In the genomic region with DNA sequence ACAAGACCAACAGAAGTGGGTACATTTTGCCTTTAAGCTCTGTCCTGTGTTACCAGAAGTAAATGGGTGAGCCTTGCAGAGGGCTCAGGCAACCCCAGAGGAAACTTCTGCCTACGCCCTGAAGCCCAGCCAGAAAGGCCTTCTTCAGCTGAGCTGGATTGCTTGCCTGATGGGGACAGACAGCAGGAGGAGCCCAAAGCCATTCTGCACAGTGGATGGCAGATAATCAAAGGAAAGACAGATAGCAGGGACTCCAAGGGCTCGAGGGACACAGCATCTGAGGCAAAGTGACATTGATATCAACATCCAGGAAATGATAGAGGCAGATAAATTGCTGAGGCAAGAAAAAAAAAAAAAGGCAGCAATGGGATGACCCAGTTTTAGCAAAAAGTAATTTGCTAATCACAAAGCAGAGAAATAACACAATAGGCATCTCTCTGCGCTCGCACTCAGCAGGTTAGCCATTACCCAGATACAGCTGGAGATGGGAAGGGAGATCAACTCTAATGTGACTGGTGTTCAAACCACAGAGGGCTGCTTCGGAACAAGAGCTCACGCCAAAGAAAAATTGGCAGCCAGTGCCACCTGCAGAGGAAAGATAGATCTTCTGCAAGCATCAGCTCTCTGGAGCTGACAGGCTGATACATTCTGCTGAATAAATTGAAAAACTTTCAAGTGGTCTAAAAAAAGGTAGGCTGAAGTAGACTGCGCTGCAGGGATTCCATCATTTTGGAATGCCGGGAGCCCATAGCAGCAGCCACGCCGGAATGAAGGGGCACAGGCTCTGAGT, we compare ENCODE assay signal across 9 mouse cellular contexts.
DNase-seq lines count a peak whose midpoint lies in the region; ATAC-seq and TF ChIP-seq lines count a peak whose summit lies in the region.
"Had no signal": no experiment of that assay in that cellular context is flagged by ENCODE, and none has a peak within 500 bp of the region (broad histone marks: within the 10 kb centered on the region; RNA-seq: fewer than 3 reads in every experiment).

No protein-coding gene starts in this region.

- WGBS in midbrain, embryonic 12.5 days: 69% methylated on average over 10 of the region's 10 CpGs
- WGBS in midbrain, embryonic 11.5 days: 77% methylated on average over 10 of the region's 10 CpGs
- WGBS in thymus, adult 2 months: 80% methylated on average over 10 of the region's 10 CpGs

- no peak for TF ChIP-seq POLR2A in thymus, adult 2 months (IDR thresholded peaks at IDR 0.05; ENCODE audit: control insufficient read depth, extremely low read depth, insufficient read depth, low read length, poor library complexity)

- no peaks in the 10 kb centered on the region for H3K27me3 ChIP-seq in midbrain, embryonic 12.5 days
- no peaks in the 10 kb centered on the region for H3K27me3 ChIP-seq in midbrain, embryonic 11.5 days (ENCODE audit: control insufficient read depth, insufficient read depth, low read length)
- no peaks in the 10 kb centered on the region for H3K27me3 ChIP-seq in thymus, adult 2 months (ENCODE audit: control insufficient read depth, insufficient read depth, low read length)
- H3K27me3 ChIP-seq: lung, embryonic 15.5 days had no signal

- intact Hi-C loops in left cerebral cortex, postnatal 10 days (cut with DNase I): no loop called here

- no peak overlapping the region for H3K4me3 ChIP-seq in midbrain, embryonic 12.5 days
- no peak overlapping the region for H3K4me3 ChIP-seq in midbrain, embryonic 11.5 days (ENCODE audit: low read depth, low read length)
- H3K4me3 ChIP-seq in thymus, adult 2 months (ENCODE audit: control insufficient read depth, insufficient read depth, low read length): no peak overlapping the region
- H3K4me3 ChIP-seq: lung, embryonic 15.5 days had no signal

- no peak for TF ChIP-seq CTCF in thymus, adult 2 months (IDR thresholded peaks at IDR 0.05; ENCODE audit: borderline replicate concordance, control insufficient read depth, extremely low read depth, insufficient read depth, low read length, poor library complexity)

- no peak for DNase-seq in midbrain, embryonic 11.5 days (ENCODE audit: low spot score, missing footprints)
- peak; percentile 36 to 42 for DNase-seq in frontal cortex, postnatal 14 days (ENCODE audit: low spot score in 2 of 2)
- peak; percentile 32 to 59 for DNase-seq in left cerebral cortex, postnatal 10 days (ENCODE audit: extremely low spot score in 1 of 2, low spot score in 2 of 2)
- peak; percentile 7 to 38 for DNase-seq in right cerebral cortex, postnatal 36 days (ENCODE audit: low spot score in 2 of 2)
- no peak for DNase-seq in thymus, adult 2 months
- DNase-seq in kidney, adult 8-10 months: no peak

- peak; percentile 30; the same call in 1 of the 2 replicates for ATAC-seq in midbrain, embryonic 12.5 days (ENCODE audit: low FRiP score, low read depth)
- ATAC-seq in midbrain, embryonic 11.5 days (ENCODE audit: low FRiP score): no peak
- no peak for ATAC-seq in erythroid progenitor cell, adult 5-6 weeks (replicated peaks; ENCODE audit: low FRiP score, poor library complexity, severe bottlenecking)

- no peaks in the 10 kb centered on the region for H3K9me3 ChIP-seq in midbrain, embryonic 12.5 days
- H3K9me3 ChIP-seq in midbrain, embryonic 11.5 days (ENCODE audit: control insufficient read depth, low read length): no peaks in the 10 kb centered on the region
- H3K9me3 ChIP-seq: lung, embryonic 15.5 days had no signal

- no peaks in the 10 kb centered on the region for H3K4me1 ChIP-seq in midbrain, embryonic 12.5 days
- no peaks in the 10 kb centered on the region for H3K4me1 ChIP-seq in midbrain, embryonic 11.5 days (ENCODE audit: control insufficient read depth, insufficient read depth, low read length)
- no peaks in the 10 kb centered on the region for H3K4me1 ChIP-seq in thymus, adult 2 months (replicated peaks; ENCODE audit: control insufficient read depth, insufficient read depth, low read length)
- H3K4me1 ChIP-seq: lung, embryonic 15.5 days had no signal

- H3K4me2 ChIP-seq in midbrain, embryonic 12.5 days (replicated peaks): no peak overlapping the region
- no peak overlapping the region for H3K4me2 ChIP-seq in midbrain, embryonic 11.5 days
- H3K4me2 ChIP-seq: lung, embryonic 15.5 days had no signal

- H3K36me3 ChIP-seq in midbrain, embryonic 12.5 days: no peaks in the 10 kb centered on the region
- H3K36me3 ChIP-seq in midbrain, embryonic 11.5 days (ENCODE audit: control insufficient read depth, insufficient read depth, low read length): no peaks in the 10 kb centered on the region
- no peaks in the 10 kb centered on the region for H3K36me3 ChIP-seq in thymus, adult 2 months (ENCODE audit: control insufficient read depth, insufficient read depth, low read length)
- H3K36me3 ChIP-seq: lung, embryonic 15.5 days had no signal

- H3K9ac ChIP-seq in midbrain, embryonic 12.5 days (replicated peaks): no peak overlapping the region
- no peak overlapping the region for H3K9ac ChIP-seq in midbrain, embryonic 11.5 days (ENCODE audit: low read length)
- H3K9ac ChIP-seq: lung, embryonic 15.5 days had no signal

- H3K27ac ChIP-seq in midbrain, embryonic 12.5 days (replicated peaks): no peak overlapping the region
- H3K27ac ChIP-seq in midbrain, embryonic 11.5 days (ENCODE audit: low read depth, low read length): no peak overlapping the region
- H3K27ac ChIP-seq in thymus, adult 2 months (ENCODE audit: control insufficient read depth, insufficient read depth, low read length): no peak overlapping the region
- H3K27ac ChIP-seq: lung, embryonic 15.5 days had no signal

Comparison
In these comparisons a context has a peak if more than half of its experiments do, and no peak if none do; other contexts are left out.
1. DNase-seq: peak in frontal cortex, postnatal 14 days (2 of 2), left cerebral cortex, postnatal 10 days (2 of 2) and right cerebral cortex, postnatal 36 days (2 of 2); none in midbrain, embryonic 11.5 days (single experiment), thymus, adult 2 months (single experiment) and kidney, adult 8-10 months (0 of 2).